Mouse (Mus musculus) embryonic fibroblast, embryonic 13.5 days (primary cell): ENCODE measurements at regions not wholly inside any gene's neighbourhood (a gene's known extent, or its start where the extent isn't known, plus 50 kb on each side); places are given as distances from the start of the nearest gene placed in this dataset.

Experiments
- CTCF ChIP-seq: IDR thresholded peaks from 2 replicates; pipeline ENCODE4 v1.5.1; 2011; ENCODE audit warnings: mild to moderate bottlenecking, control low read depth, low read length, moderate library complexity, borderline replicate concordance; ENCODE audit not compliant: insufficient read depth
- POLR2A ChIP-seq: IDR thresholded peaks from 2 replicates; pipeline ENCODE4 v1.6.1; 2011; ENCODE audit warnings: low read depth, mild to moderate bottlenecking, control low read depth, low read length, moderate library complexity

DNA sequence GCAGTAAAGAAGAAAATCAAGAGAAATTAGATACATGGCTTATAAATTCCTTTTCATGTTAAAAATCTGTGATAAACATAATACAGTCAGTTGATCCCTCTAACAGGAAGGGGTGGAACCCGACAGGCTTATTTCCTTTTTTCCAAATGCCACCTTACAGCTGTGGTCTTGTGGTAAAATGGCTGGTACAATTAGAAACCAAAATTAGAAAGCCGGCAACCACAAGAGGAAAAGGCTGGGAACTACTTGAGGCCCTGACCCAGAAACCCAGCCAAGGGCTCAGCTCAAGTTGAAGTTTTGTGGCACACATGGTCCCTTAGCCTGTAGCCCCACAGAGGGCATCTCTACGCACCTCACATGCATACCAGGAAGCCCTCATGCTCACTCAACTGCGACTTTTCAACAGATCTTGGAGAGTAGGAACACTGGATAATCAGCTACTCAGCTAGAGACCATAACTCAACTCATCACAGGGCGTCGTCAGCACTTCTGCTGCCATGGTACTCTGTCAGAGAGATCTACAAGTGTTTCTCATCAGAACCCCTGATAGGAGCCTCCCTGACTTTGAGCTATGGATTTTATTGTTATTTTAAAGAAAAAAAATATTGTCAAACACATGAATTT lies 509.4 kb downstream of the Nfib start:
- TF ChIP-seq POLR2A (no peak), CTCF (no peak)
